Mouse (Mus musculus) brain, embryonic 14.5 days (tissue): ENCODE measurements around the gene Polk.

Experiments used
- CTCF ChIP-seq: fragments of 200-500 bp; IDR thresholded peaks from 2 replicates; pipeline ENCODE4 v1.5.1; 2012; ENCODE audit warnings: inconsistent platforms, mild to moderate bottlenecking, moderate library complexity, borderline replicate concordance; ENCODE audit not compliant: insufficient read depth, insufficient read length; ENCODE audit errors: extremely low read depth
- POLR2A ChIP-seq: fragments of 200-500 bp; IDR thresholded peaks from 2 replicates; pipeline ENCODE4 v1.6.1; 2012; ENCODE audit warnings: mild to moderate bottlenecking, inconsistent platforms, borderline replicate concordance; ENCODE audit not compliant: poor library complexity, insufficient read depth, insufficient read length, severe bottlenecking; ENCODE audit errors: extremely low read depth

DNA sequence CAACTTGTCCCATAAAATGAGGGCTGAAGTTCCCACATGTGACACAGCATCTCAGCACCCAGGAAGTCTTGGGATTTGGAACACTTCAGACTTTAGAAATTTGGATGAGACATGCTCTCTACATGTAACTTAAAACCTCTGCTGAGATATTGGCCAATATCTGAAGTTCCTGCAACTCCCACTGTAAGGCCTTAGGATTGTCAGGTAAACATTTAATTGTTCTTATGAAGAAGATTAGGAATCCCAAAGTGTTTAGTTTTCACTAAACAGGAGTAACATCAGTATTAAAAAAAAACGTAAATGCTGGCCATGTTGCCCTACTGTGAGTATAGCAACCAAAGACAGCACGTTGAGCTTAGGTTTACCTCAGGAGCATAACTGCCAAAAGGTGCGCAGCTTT lies 51.9 kb downstream of the Polk start, which contains the start of gene Gm17622:
- TF ChIP-seq POLR2A (no peak), CTCF (no peak)
